Mouse (Mus musculus): ENCODE results near the gene Olfr1377. TPM values are rescaled to one million over a fixed set of nuclear protein-coding genes. Genes with fewer than 3 reads are reported as not detected.

Gene Olfr1377
- polyA plus RNA-seq, 1 experiment, result not detected

DNA sequence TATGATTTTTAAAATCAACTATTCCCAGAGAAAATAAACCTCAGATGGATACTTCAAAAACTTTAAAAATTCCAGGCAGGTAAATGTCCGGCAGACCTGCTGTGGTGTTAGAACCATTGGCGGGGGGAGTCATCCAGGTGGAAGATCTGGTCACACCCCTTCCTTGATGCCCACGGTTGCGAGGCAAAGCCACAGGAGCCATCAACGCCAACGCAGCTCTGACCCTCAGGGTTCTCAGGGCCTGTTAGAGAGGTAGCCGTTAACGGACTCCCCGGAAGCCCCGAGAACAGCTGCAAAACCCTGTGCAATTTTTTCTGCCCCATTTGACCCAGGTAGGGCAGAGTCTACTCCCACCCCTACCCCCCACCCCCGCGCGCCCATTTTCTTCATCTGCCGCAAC lies 38.3 kb upstream of the Olfr1377 start, which contains the start of gene 4933414I15Rik:
Gene 4933414I15Rik, minus strand, starts transcription at position 260 of the 400 bp plus-strand sequence.
- Histone ChIP-seq H3K4me3 (ENCODE audit: insufficient read depth, poor library complexity, severe bottlenecking) (no peak within 1 kb of the TSS), H3K36me3 (ENCODE audit: control insufficient read depth, insufficient read depth) (no peaks in the 10 kb centered on the region), H3ac (ENCODE audit: control insufficient read depth, insufficient read length, low read depth) (no peak within 1 kb of the TSS), H3K27me3 (ENCODE audit: control insufficient read depth, insufficient read depth, insufficient read length) (peaks cover 32% of the 10 kb centered on the region), H3K79me3 (ENCODE audit: low read depth) (no peaks in the 10 kb centered on the region), H3K79me2 (ENCODE audit: control insufficient read depth, insufficient read depth) (no peaks in the 10 kb centered on the region)
- TF ChIP-seq MYOG (IDR thresholded peaks at IDR 0.05; ENCODE audit: control insufficient read depth, extremely low read depth, insufficient read length) (no peak), CTCF (IDR thresholded peaks at IDR 0.05; ENCODE audit: control insufficient read depth, insufficient read depth, insufficient read length) (no peak), FOSL1 (IDR thresholded peaks at IDR 0.05; ENCODE audit: insufficient read depth, low read length, poor library complexity, severe bottlenecking) (no peak), CEBPB (IDR thresholded peaks at IDR 0.05; ENCODE audit: low read depth) (no peak), MAX (IDR thresholded peaks at IDR 0.05) (no peak), USF1 (IDR thresholded peaks at IDR 0.05; ENCODE audit: low read depth) (no peak), MYOD1 (IDR thresholded peaks at IDR 0.05; ENCODE audit: control insufficient read depth, insufficient read length, low read depth) (no peak)

GRCm38 (mm10) chr11:50952290-50952689 lies 29.5 kb upstream of the Olfr1377 start:
- no peaks in the 10 kb centered on the region for H3K79me3 ChIP-seq (ENCODE audit: low read depth)
- peaks cover 11% of the 10 kb centered on the region for H3K27me3 ChIP-seq (ENCODE audit: control insufficient read depth, insufficient read depth, insufficient read length)
- no peaks in the 10 kb centered on the region for H3K36me3 ChIP-seq (ENCODE audit: control insufficient read depth, insufficient read depth)
- TF ChIP-seq USF1 (IDR thresholded peaks at IDR 0.05; ENCODE audit: low read depth) (no peak), MAX (IDR thresholded peaks at IDR 0.05) (no peak), CTCF (IDR thresholded peaks at IDR 0.05; ENCODE audit: control insufficient read depth, insufficient read depth, insufficient read length) (no peak), FOSL1 (IDR thresholded peaks at IDR 0.05; ENCODE audit: insufficient read depth, low read length, poor library complexity, severe bottlenecking) (no peak), CEBPB (IDR thresholded peaks at IDR 0.05; ENCODE audit: low read depth) (no peak)
- no peaks in the 10 kb centered on the region for H3K79me2 ChIP-seq (ENCODE audit: control insufficient read depth, insufficient read depth)
- no peak overlapping the region for H3ac ChIP-seq (ENCODE audit: control insufficient read depth, insufficient read length, low read depth)
- no peak overlapping the region for H3K4me3 ChIP-seq (ENCODE audit: insufficient read depth, poor library complexity, severe bottlenecking)

GRCm38 (mm10) chr11:50953665-50954064 lies 28.1 kb upstream of the Olfr1377 start, which contains the start of gene Prop1:
Gene Prop1 (minus strand): TSS chr11:50953765.
- Histone ChIP-seq H3K79me3 (ENCODE audit: low read depth) (no peaks in the 10 kb centered on the region), H3K4me3 (ENCODE audit: insufficient read depth, poor library complexity, severe bottlenecking) (no peak within 1 kb of the TSS), H3K79me2 (ENCODE audit: control insufficient read depth, insufficient read depth) (no peaks in the 10 kb centered on the region), H3K36me3 (ENCODE audit: control insufficient read depth, insufficient read depth) (no peaks in the 10 kb centered on the region), H3ac (ENCODE audit: control insufficient read depth, insufficient read length, low read depth) (no peak within 1 kb of the TSS), H3K27me3 (ENCODE audit: control insufficient read depth, insufficient read depth, insufficient read length) (peaks cover 11% of the 10 kb centered on the region)
- TF ChIP-seq MYOG (IDR thresholded peaks at IDR 0.05; ENCODE audit: control insufficient read depth, extremely low read depth, insufficient read length), result no peak
- no peak for TF ChIP-seq MYOD1 (IDR thresholded peaks at IDR 0.05; ENCODE audit: control insufficient read depth, insufficient read length, low read depth)
- TF ChIP-seq USF1 (IDR thresholded peaks at IDR 0.05; ENCODE audit: low read depth), result no peak
- TF ChIP-seq CEBPB (IDR thresholded peaks at IDR 0.05; ENCODE audit: low read depth), result no peak
- TF ChIP-seq CTCF (IDR thresholded peaks at IDR 0.05; ENCODE audit: control insufficient read depth, insufficient read depth, insufficient read length), result no peak
- TF ChIP-seq FOSL1 (IDR thresholded peaks at IDR 0.05; ENCODE audit: insufficient read depth, low read length, poor library complexity, severe bottlenecking), result no peak
- TF ChIP-seq MAX (IDR thresholded peaks at IDR 0.05), result no peak

DNA sequence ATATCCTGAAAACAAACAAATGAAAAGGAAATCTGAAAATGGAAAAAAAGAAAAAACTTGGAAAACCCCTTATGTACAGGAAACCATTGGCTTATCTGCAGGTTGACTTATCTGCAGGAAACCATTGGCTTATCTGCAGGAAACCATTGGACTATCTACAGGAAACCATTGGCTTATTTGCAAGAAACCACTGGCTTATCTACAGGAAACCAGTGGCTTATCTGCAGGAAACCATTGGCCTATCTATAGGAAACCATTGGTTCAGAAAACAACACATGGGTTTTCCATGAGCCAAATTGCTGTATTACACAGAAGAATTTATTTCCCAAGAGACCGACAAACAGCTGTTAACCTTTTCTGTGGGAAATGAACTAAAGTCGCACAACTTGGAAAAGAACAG lies 16.9 kb upstream of the Olfr1377 start:
- no peaks in the 10 kb centered on the region for H3K79me3 ChIP-seq (ENCODE audit: low read depth)
- peaks cover 14% of the 10 kb centered on the region for H3K27me3 ChIP-seq (ENCODE audit: control insufficient read depth, insufficient read depth, insufficient read length)
- H3K36me3 ChIP-seq (ENCODE audit: control insufficient read depth, insufficient read depth), result no peaks in the 10 kb centered on the region
- no peak for TF ChIP-seq MYOG (IDR thresholded peaks at IDR 0.05; ENCODE audit: control insufficient read depth, extremely low read depth, insufficient read length)
- TF ChIP-seq MYOD1 (IDR thresholded peaks at IDR 0.05; ENCODE audit: control insufficient read depth, insufficient read length, low read depth), result no peak
- TF ChIP-seq FOSL1 (IDR thresholded peaks at IDR 0.05; ENCODE audit: insufficient read depth, low read length, poor library complexity, severe bottlenecking), result no peak
- TF ChIP-seq CEBPB (IDR thresholded peaks at IDR 0.05; ENCODE audit: low read depth), result no peak
- no peak for TF ChIP-seq MAX (IDR thresholded peaks at IDR 0.05)
- no peak for TF ChIP-seq USF1 (IDR thresholded peaks at IDR 0.05; ENCODE audit: low read depth)
- no peak for TF ChIP-seq CTCF (IDR thresholded peaks at IDR 0.05; ENCODE audit: control insufficient read depth, insufficient read depth, insufficient read length)
- H3ac ChIP-seq (ENCODE audit: control insufficient read depth, insufficient read length, low read depth), result no peak overlapping the region
- no peaks in the 10 kb centered on the region for H3K79me2 ChIP-seq (ENCODE audit: control insufficient read depth, insufficient read depth)
- no peak overlapping the region for H3K4me3 ChIP-seq (ENCODE audit: insufficient read depth, poor library complexity, severe bottlenecking)

DNA sequence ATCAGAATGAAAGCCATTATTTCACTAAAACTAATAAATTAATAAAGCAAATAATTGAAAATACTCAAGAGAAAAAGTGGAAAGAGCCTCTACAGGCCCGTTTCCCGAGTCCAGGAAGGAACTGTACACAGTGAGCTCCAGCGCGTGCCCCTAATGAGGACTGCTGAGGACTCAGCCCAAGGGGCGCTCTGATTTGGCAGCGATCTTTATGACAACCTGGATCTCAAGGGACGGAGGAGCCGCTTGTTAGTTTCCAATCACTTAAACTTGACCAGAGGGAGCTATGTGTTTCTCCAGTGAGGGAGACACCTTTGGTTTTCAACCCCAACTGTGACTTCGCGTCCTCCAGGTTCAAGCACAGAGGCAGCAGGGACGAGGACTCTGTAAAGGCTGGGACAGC lies 15.5 kb upstream of the Olfr1377 start, which contains the start of gene Olfr1378:
Gene Olfr1378, plus strand, starts transcription at position 301 of the 400 bp plus-strand sequence.
- Histone ChIP-seq H3K79me2 (ENCODE audit: control insufficient read depth, insufficient read depth) (no peaks in the 10 kb centered on the region), H3K79me3 (ENCODE audit: low read depth) (no peaks in the 10 kb centered on the region), H3K4me3 (ENCODE audit: insufficient read depth, poor library complexity, severe bottlenecking) (no peak within 1 kb of the TSS), H3K27me3 (ENCODE audit: control insufficient read depth, insufficient read depth, insufficient read length) (peaks cover 14% of the 10 kb centered on the region), H3K36me3 (ENCODE audit: control insufficient read depth, insufficient read depth) (no peaks in the 10 kb centered on the region), H3ac (ENCODE audit: control insufficient read depth, insufficient read length, low read depth) (no peak within 1 kb of the TSS)
- TF ChIP-seq MYOG (IDR thresholded peaks at IDR 0.05; ENCODE audit: control insufficient read depth, extremely low read depth, insufficient read length) (no peak), MYOD1 (IDR thresholded peaks at IDR 0.05; ENCODE audit: control insufficient read depth, insufficient read length, low read depth) (no peak), CTCF (IDR thresholded peaks at IDR 0.05; ENCODE audit: control insufficient read depth, insufficient read depth, insufficient read length) (no peak), MAX (IDR thresholded peaks at IDR 0.05) (no peak), CEBPB (IDR thresholded peaks at IDR 0.05; ENCODE audit: low read depth) (no peak), FOSL1 (IDR thresholded peaks at IDR 0.05; ENCODE audit: insufficient read depth, low read length, poor library complexity, severe bottlenecking) (no peak), USF1 (IDR thresholded peaks at IDR 0.05; ENCODE audit: low read depth) (no peak)

- no peak for TF ChIP-seq MAX (IDR thresholded peaks at IDR 0.05)
- no peak for TF ChIP-seq CEBPB (IDR thresholded peaks at IDR 0.05; ENCODE audit: low read depth)
- no peak for TF ChIP-seq CTCF (IDR thresholded peaks at IDR 0.05; ENCODE audit: control insufficient read depth, insufficient read depth, insufficient read length)
- TF ChIP-seq MYOG (IDR thresholded peaks at IDR 0.05; ENCODE audit: control insufficient read depth, extremely low read depth, insufficient read length), result no peak
- TF ChIP-seq FOSL1 (IDR thresholded peaks at IDR 0.05; ENCODE audit: insufficient read depth, low read length, poor library complexity, severe bottlenecking), result no peak
- no peak for TF ChIP-seq MYOD1 (IDR thresholded peaks at IDR 0.05; ENCODE audit: control insufficient read depth, insufficient read length, low read depth)
- no peak for TF ChIP-seq USF1 (IDR thresholded peaks at IDR 0.05; ENCODE audit: low read depth)
- no peaks in the 10 kb centered on the region for H3K79me3 ChIP-seq (ENCODE audit: low read depth)
- H3K36me3 ChIP-seq (ENCODE audit: control insufficient read depth, insufficient read depth), result no peaks in the 10 kb centered on the region
- peaks cover 8% of the 10 kb centered on the region for H3K27me3 ChIP-seq (ENCODE audit: control insufficient read depth, insufficient read depth, insufficient read length)
- no peaks in the 10 kb centered on the region for H3K79me2 ChIP-seq (ENCODE audit: control insufficient read depth, insufficient read depth)
- H3ac ChIP-seq (ENCODE audit: control insufficient read depth, insufficient read length, low read depth), result no peak overlapping the region
- H3K4me3 ChIP-seq (ENCODE audit: insufficient read depth, poor library complexity, severe bottlenecking), result no peak overlapping the region
Observed at GRCm38 (mm10) chr11:50977216-50977615, 4.6 kb upstream of the Olfr1377 start.
